Mouse (Mus musculus) MEL (cell line): ENCODE data around the gene Slc46a2. TPM values are rescaled to one million over a fixed set of nuclear protein-coding genes. Genes with fewer than 3 reads are reported as not detected.

ENCODE experiments used
- DNase-seq: peaks from one replicate; pipeline ENCODE4 v3.0.0; 2011; ENCODE audit warnings: low read depth, low spot score
- H3K27ac ChIP-seq: 2 replicates; pipeline ENCODE4 v1.5.1; 2012; ENCODE audit warnings: low read depth, mild to moderate bottlenecking, control low read depth, low read length, moderate library complexity; ENCODE audit not compliant: control insufficient read depth
- H3K27me3 ChIP-seq, 2 experiments: fragments of 150-350 bp in 1 of 2; sonication (generic) in 1 of 2; 2 replicates each; pipeline ENCODE4 v1.6.1; 2012; ENCODE audit warnings: low read length in 2 of 2, mild to moderate bottlenecking in 2 of 2, improper control_type of control experiment in 1 of 2, moderate library complexity in 1 of 2; ENCODE audit not compliant: insufficient read depth in 2 of 2, control insufficient read depth in 1 of 2
- H3K36me3 ChIP-seq, 2 experiments: 2 replicates each; pipeline ENCODE4 v1.6.1; 2012 to 2014; ENCODE audit warnings: low read length in 2 of 2, improper control_type of control experiment in 1 of 2, inconsistent platforms in 1 of 2, mild to moderate bottlenecking in 1 of 2; ENCODE audit not compliant: insufficient read depth in 2 of 2, control insufficient read depth in 1 of 2
- H3K4me1 ChIP-seq, 2 experiments: fragments of 150-350 bp in 1 of 2; sonication (generic) in 1 of 2; 2 replicates each; pipeline ENCODE4 v1.6.1; 2012; ENCODE audit warnings: low read length in 2 of 2, improper control_type of control experiment in 1 of 2, mild to moderate bottlenecking in 1 of 2; ENCODE audit not compliant: insufficient read depth in 2 of 2, control insufficient read depth in 1 of 2
- H3K4me3 ChIP-seq, 2 experiments: fragments of 150-350 bp in 1 of 2; sonication (generic) in 1 of 2; 2 replicates each; pipeline ENCODE4 v1.5.1; 2012; ENCODE audit warnings: low read depth in 2 of 2, low read length in 2 of 2, mild to moderate bottlenecking in 2 of 2, moderate library complexity in 2 of 2, control low read depth in 1 of 2, improper control_type of control experiment in 1 of 2; ENCODE audit not compliant: control insufficient read depth in 1 of 2, insufficient read depth in 1 of 2
- H3K79me2 ChIP-seq: 2 replicates; pipeline ENCODE4 v1.6.1; 2012; ENCODE audit warnings: mild to moderate bottlenecking, low read length, moderate library complexity; ENCODE audit not compliant: control insufficient read depth, poor library complexity, insufficient read depth
- H3K9ac ChIP-seq: 2 replicates; pipeline ENCODE4 v1.6.1; 2012; ENCODE audit warnings: low read depth, mild to moderate bottlenecking, control low read depth, low read length, moderate library complexity; ENCODE audit not compliant: control insufficient read depth, poor library complexity, severe bottlenecking
- H3K9me3 ChIP-seq: fragments of 150-350 bp; sonication (generic); replicated peaks from 2 replicates; pipeline ENCODE4 v1.6.1; 2012; ENCODE audit warnings: mild to moderate bottlenecking, low read length, improper control_type of control experiment, moderate library complexity; ENCODE audit not compliant: insufficient read depth
- BHLHE40 ChIP-seq: IDR thresholded peaks from 2 replicates; pipeline ENCODE4 v1.6.1; 2012; ENCODE audit warnings: low read depth, mild to moderate bottlenecking, inconsistent platforms, low read length, improper control_type of control experiment, borderline replicate concordance
- CHD1 ChIP-seq: IDR thresholded peaks from 2 replicates; pipeline ENCODE4 v1.6.1; 2012; ENCODE audit warnings: low read depth, mild to moderate bottlenecking, inconsistent platforms, low read length, improper control_type of control experiment
- E2F4 ChIP-seq: IDR thresholded peaks from 2 replicates; pipeline ENCODE4 v1.6.1; 2011; ENCODE audit warnings: low read depth, low read length, improper control_type of control experiment, borderline replicate concordance
- JUND ChIP-seq: IDR thresholded peaks from 2 replicates; pipeline ENCODE4 v1.6.1; 2011; ENCODE audit warnings: low read depth, mild to moderate bottlenecking, improper control_type of control experiment, low read length
- MAFK ChIP-seq: IDR thresholded peaks from 2 replicates; pipeline ENCODE4 v1.6.1; 2011; ENCODE audit warnings: low read depth, mild to moderate bottlenecking, low read length, improper control_type of control experiment, borderline replicate concordance
- MAZ ChIP-seq: IDR thresholded peaks from 2 replicates; pipeline ENCODE4 v1.6.1; 2012; ENCODE audit warnings: low read depth, mild to moderate bottlenecking, inconsistent platforms, low read length, improper control_type of control experiment
- MXI1 ChIP-seq: IDR thresholded peaks from 2 replicates; pipeline ENCODE4 v1.6.1; 2011; ENCODE audit warnings: mild to moderate bottlenecking, low read depth, low read length, improper control_type of control experiment
- MYB ChIP-seq: IDR thresholded peaks from 2 replicates; pipeline ENCODE4 v1.6.1; 2011; ENCODE audit warnings: mild to moderate bottlenecking, low read depth, low read length, improper control_type of control experiment
- MYC ChIP-seq: IDR thresholded peaks from 2 replicates; pipeline ENCODE4 v1.6.1; 2011; ENCODE audit warnings: low read depth, mild to moderate bottlenecking, low read length, improper control_type of control experiment, moderate library complexity
- NELFE ChIP-seq: IDR thresholded peaks from 2 replicates; pipeline ENCODE4 v1.6.1; 2011; ENCODE audit warnings: low read depth, low read length, improper control_type of control experiment
- POLR2A ChIP-seq, 2 experiments: IDR thresholded peaks; 2 replicates each; pipeline ENCODE4 v1.6.1; 2011 to 2012; ENCODE audit warnings: low read length in 2 of 2, mild to moderate bottlenecking in 2 of 2, control low read depth in 1 of 2, improper control_type of control experiment in 1 of 2, low read depth in 1 of 2, moderate library complexity in 1 of 2; ENCODE audit not compliant: control insufficient read depth in 1 of 2, insufficient read depth in 1 of 2, poor library complexity in 1 of 2
- SMC3 ChIP-seq: IDR thresholded peaks from 2 replicates; pipeline ENCODE4 v1.6.1; 2011; ENCODE audit warnings: low read depth, low read length, improper control_type of control experiment
- TCF12 ChIP-seq: IDR thresholded peaks from 2 replicates; pipeline ENCODE4 v1.6.1; 2014; ENCODE audit warnings: low read depth, mild to moderate bottlenecking, inconsistent platforms, low read length, improper control_type of control experiment, moderate library complexity
- UBTF ChIP-seq: IDR thresholded peaks from 2 replicates; pipeline ENCODE4 v1.6.1; 2012; ENCODE audit warnings: low read depth, mild to moderate bottlenecking, inconsistent platforms, low read length, improper control_type of control experiment, moderate library complexity, borderline replicate concordance; ENCODE audit not compliant: insufficient read depth
- ZC3H11A ChIP-seq: IDR thresholded peaks from 2 replicates; pipeline ENCODE4 v1.6.1; 2012; ENCODE audit warnings: low read depth, mild to moderate bottlenecking, inconsistent platforms, low read length, improper control_type of control experiment
- ZNF384 ChIP-seq: IDR thresholded peaks from 2 replicates; pipeline ENCODE4 v1.6.1; 2012; ENCODE audit warnings: low read depth, mild to moderate bottlenecking, inconsistent platforms, low read length, improper control_type of control experiment
- polyA plus RNA-seq, 2 experiments: library from polyadenylated mRNA; stranded (reverse) in 1 of 2; unstranded in 1 of 2; fragments of >175 nt in 1 of 2; fragments of >200 nt in 1 of 2; gene quantifications; 2 replicates each; pipeline versions ENCODE4 v1.2.1 to v1.2.4; 2012; ENCODE audit warnings: low replicate concordance in 2 of 2, low read depth in 1 of 2; ENCODE audit not compliant: insufficient read length in 2 of 2, insufficient read depth in 1 of 2, missing spikeins in 1 of 2
- total RNA-seq: library from RNA; depleted of rRNA; stranded (reverse); fragments of 300-350 nt; gene quantifications from 2 replicates; pipeline ENCODE4 v1.2.3, GENCODE M21; 2012; rRNA removed

Slc46a2 gene
- total RNA-seq = not detected in 2 replicates
- polyA plus RNA-seq = not detected

- no peak for DNase-seq
- Histone ChIP-seq H3K79me2 (no peaks in the 10 kb centered on the region), H3K4me3 (no peak within 1 kb of the TSS), H3K36me3 (no peaks in the 10 kb centered on the region), H3K27me3 (peaks cover 0 to 4% of the 10 kb centered on the region in 2 experiments; a peak in 3 of 4 replicates)
- TF ChIP-seq BHLHE40 (no peak), MYB (no peak), ZNF384 (no peak), POLR2A (IDR thresholded peaks at IDR 0.05; ENCODE audit: control insufficient read depth in 1 of 2, insufficient read depth in 1 of 2, low read depth in 1 of 2, low read length in 2 of 2, poor library complexity in 1 of 2) (no peak), MYC (no peak), E2F4 (no peak), JUND (no peak), UBTF (no peak), MXI1 (no peak), NELFE (no peak), CHD1 (no peak), MAZ (no peak), TCF12 (no peak), MAFK (no peak)
- TF ChIP-seq, all 39 proteins: peak for 0
- no peaks in the 10 kb centered on the region for H3K4me1 ChIP-seq
- H3K27ac ChIP-seq = no peak within 1 kb of the TSS
- H3K9me3 ChIP-seq = no peaks in the 10 kb centered on the region
- H3K9ac ChIP-seq = no peak within 1 kb of the TSS
Measured at GRCm38 (mm10) chr4:59914608-59915403, at the start of gene Slc46a2. Slc46a2 (minus strand) TSS chr4:59915056.

GRCm38 (mm10) chr4:59963405-59964344 is 48.8 kb upstream of the Slc46a2 start, which contains the start of gene Mup6:
Mup6 (plus strand) TSS chr4:59964294.
- H3K4me3 ChIP-seq = no peak within 1 kb of the TSS
- no peak within 1 kb of the TSS for H3K27ac ChIP-seq

More at GRCm38 (mm10) chr4:59963405-59964344, 48.8 kb upstream of the Slc46a2 start, which contains the start of gene Mup6:
- Histone ChIP-seq H3K9me3 (no peaks in the 10 kb centered on the region), H3K9ac (no peak within 1 kb of the TSS), H3K27me3 (no peaks in the 10 kb centered on the region; a peak in 2 of 4 replicates), H3K4me1 (no peaks in the 10 kb centered on the region), H3K79me2 (no peaks in the 10 kb centered on the region), H3K36me3 (no peaks in the 10 kb centered on the region)
- no peak for DNase-seq
- no peak for TF ChIP-seq E2F4
- TF ChIP-seq ZC3H11A = no peak
- no peak for TF ChIP-seq ZNF384
- TF ChIP-seq CHD1 = no peak
- no peak for TF ChIP-seq NELFE
- no peak for TF ChIP-seq SMC3
